Mouse (Mus musculus) brown adipose tissue, adult 24 weeks (tissue): ENCODE results near the gene Blmh. TPM values are rescaled to one million over a fixed set of nuclear protein-coding genes. Genes with fewer than 3 reads are reported as not detected.
"Not testable (repeated sequence)": the region's sequence is repeated elsewhere in the genome, so short reads cannot be mapped to it uniquely, and the experiment has no call there.

ENCODE experiments used
- H3K27ac ChIP-seq: fragments of 200-500 bp; replicated peaks from 2 replicates; pipeline ENCODE4 v1.5.1; 2012; ENCODE audit warnings: low read depth, mild to moderate bottlenecking, low read length
- H3K4me1 ChIP-seq: fragments of 200-500 bp; 2 replicates; pipeline ENCODE4 v1.6.1; 2012; ENCODE audit warnings: low read length, mixed read lengths; ENCODE audit not compliant: control insufficient read depth, insufficient read depth, insufficient read length
- H3K4me3 ChIP-seq: fragments of 200-500 bp; 2 replicates; pipeline ENCODE4 v1.5.1; 2012; ENCODE audit warnings: low read depth, mild to moderate bottlenecking, low read length, moderate library complexity; ENCODE audit not compliant: insufficient read depth
- polyA plus RNA-seq: library from polyadenylated mRNA; stranded (reverse); fragments of >200 nt; gene quantifications from 2 replicates; pipeline ENCODE4 v1.2.4, GENCODE M21; 2012; ENCODE audit not compliant: missing spikeins, insufficient read depth, insufficient read length

Blmh gene
- polyA plus RNA-seq, 1 experiment = 32.1 TPM

GRCm38 (mm10) chr11:76901579-76902361 is 22.8 kb upstream of the Blmh start, which contains the start of gene Tmigd1:
TSS of gene Tmigd1 (plus strand) at chr11:76902159.
- Histone ChIP-seq H3K4me1 (peaks cover 10% of the 10 kb centered on the region), H3K4me3 (no peak within 1 kb of the TSS), H3K27ac (no peak within 1 kb of the TSS)

- Histone ChIP-seq H3K4me1 (peaks cover 2% of the 10 kb centered on the region; the same call in 1 of the 2 replicates), H3K27ac (no peak overlapping the region), H3K4me3 (no peak overlapping the region)
Observed at GRCm38 (mm10) chr11:76904340-76904739, 20.3 kb upstream of the Blmh start.

- no peaks in the 10 kb centered on the region for H3K4me1 ChIP-seq
- no peak overlapping the region for H3K27ac ChIP-seq
- no peak overlapping the region for H3K4me3 ChIP-seq
Observed at GRCm38 (mm10) chr11:76908651-76909050, 16.0 kb upstream of the Blmh start.

- no peak overlapping the region for H3K4me3 ChIP-seq
- no peak overlapping the region for H3K27ac ChIP-seq
- no peaks in the 10 kb centered on the region for H3K4me1 ChIP-seq
Observed at GRCm38 (mm10) chr11:76911325-76912054, 13.1 kb upstream of the Blmh start.

- Histone ChIP-seq H3K27ac (no peak overlapping the region), H3K4me3 (no peak overlapping the region), H3K4me1 (no peaks in the 10 kb centered on the region)
Observed at GRCm38 (mm10) chr11:76912055-76912395, 12.6 kb upstream of the Blmh start.

- H3K4me1 ChIP-seq = no peaks in the 10 kb centered on the region
- no peak overlapping the region for H3K27ac ChIP-seq
- no peak overlapping the region for H3K4me3 ChIP-seq
Observed at GRCm38 (mm10) chr11:76914366-76914765, 10.2 kb upstream of the Blmh start.

- Histone ChIP-seq H3K4me1 (no peaks in the 10 kb centered on the region), H3K4me3 (no peak overlapping the region), H3K27ac (no peak overlapping the region)
Observed at GRCm38 (mm10) chr11:76916539-76917229, 7.9 kb upstream of the Blmh start.

GRCm38 (mm10) chr11:76917230-76917548 is 7.4 kb upstream of the Blmh start:
- H3K4me1 ChIP-seq = no peaks in the 10 kb centered on the region
- no peak overlapping the region for H3K4me3 ChIP-seq
- no peak overlapping the region for H3K27ac ChIP-seq

- Histone ChIP-seq H3K27ac (no peak overlapping the region), H3K4me1 (peaks cover 4% of the 10 kb centered on the region; the same call in 1 of the 2 replicates), H3K4me3 (no peak overlapping the region)
Observed at GRCm38 (mm10) chr11:76920607-76921006, 4.0 kb upstream of the Blmh start.

GRCm38 (mm10) chr11:76928586-76928985 is 4.0 kb downstream of the Blmh start:
- H3K4me3 ChIP-seq, H3K27ac ChIP-seq, H3K4me1 ChIP-seq: not testable (repeated sequence)

- H3K4me1 ChIP-seq = no peaks in the 10 kb centered on the region
- no peak overlapping the region for H3K27ac ChIP-seq
- no peak overlapping the region for H3K4me3 ChIP-seq
Observed at GRCm38 (mm10) chr11:76933209-76933608, 8.6 kb downstream of the Blmh start.

GRCm38 (mm10) chr11:76936578-76936977 is 12.0 kb downstream of the Blmh start:
- Histone ChIP-seq H3K27ac (no peak overlapping the region), H3K4me1 (no peaks in the 10 kb centered on the region), H3K4me3 (no peak overlapping the region)

- peak overlapping the region; percentile 98 for H3K4me3 ChIP-seq
- peak overlapping the region; percentile 68; the same call in 1 of the 2 replicates for H3K27ac ChIP-seq
- peaks cover 4% of the 10 kb centered on the region; the same call in 1 of the 2 replicates for H3K4me1 ChIP-seq
Observed at GRCm38 (mm10) chr11:76944839-76945238, 20.2 kb downstream of the Blmh start.

- H3K27ac ChIP-seq = peak overlapping the region; percentile 68
Observed at GRCm38 (mm10) chr11:76945386-76946202, 21.0 kb downstream of the Blmh start.

GRCm38 (mm10) chr11:76946203-76946585 is 21.6 kb downstream of the Blmh start:
- H3K4me1 ChIP-seq = peaks cover 4% of the 10 kb centered on the region; the same call in 1 of the 2 replicates
- peak overlapping the region; percentile 98 for H3K4me3 ChIP-seq
- no peak overlapping the region for H3K27ac ChIP-seq

More at GRCm38 (mm10) chr11:76945386-76946202, 21.0 kb downstream of the Blmh start:
- peak overlapping the region; percentile 98 for H3K4me3 ChIP-seq
- H3K4me1 ChIP-seq = peaks cover 4% of the 10 kb centered on the region; the same call in 1 of the 2 replicates
